Mouse (Mus musculus) hindbrain, embryonic 10.5 days (tissue): ENCODE data around the gene Spryd7. TPM values are rescaled to one million over a fixed set of nuclear protein-coding genes. Genes with fewer than 3 reads are reported as not detected.
A peak's percentile ranks its signal among the peaks of the same experiment; 100 is the strongest.
"Not testable (repeated sequence)": the region's sequence is repeated elsewhere in the genome, so short reads cannot be mapped to it uniquely, and the experiment has no call there.

Experiments
- DNase-seq: peaks from one replicate; pipeline ENCODE4 v3.0.0-alpha.2; 2017; ENCODE audit warnings: low spot score
- H3K27ac ChIP-seq: fragments of 300-500 bp; sonication (generic); 2 replicates; pipeline ENCODE4 v1.5.1; 2016; ENCODE audit warnings: mild to moderate bottlenecking, moderate library complexity
- H3K27me3 ChIP-seq: fragments of 300-500 bp; sonication (generic); 2 replicates; pipeline ENCODE4 v1.6.1; 2016; ENCODE audit warnings: mild to moderate bottlenecking; ENCODE audit not compliant: poor library complexity, insufficient read depth, severe bottlenecking
- H3K36me3 ChIP-seq: fragments of 300-500 bp; sonication (generic); 2 replicates; pipeline ENCODE4 v1.6.1; 2016; ENCODE audit warnings: mild to moderate bottlenecking, moderate library complexity
- H3K4me1 ChIP-seq: fragments of 300-500 bp; sonication (generic); replicated peaks from 2 replicates; pipeline ENCODE4 v1.6.1; 2016; ENCODE audit warnings: mild to moderate bottlenecking
- H3K4me3 ChIP-seq: fragments of 300-500 bp; sonication (generic); 2 replicates; pipeline ENCODE4 v1.5.1; 2016; ENCODE audit warnings: mild to moderate bottlenecking, moderate library complexity
- H3K9me3 ChIP-seq: fragments of 300-500 bp; sonication (generic); 2 replicates; pipeline ENCODE4 v1.6.1; 2016; ENCODE audit warnings: mild to moderate bottlenecking, moderate library complexity
- WGBS: fragments of 180-500 bp; shearing (Covaris S2); methylation state at CpG from one replicate; pipeline ENCODE4 v1.1.7; 2016; 5-methylcytosine and 5-hydroxymethylcytosine counted together
- polyA plus RNA-seq: library from polyadenylated mRNA; unstranded; fragments of >200 nt; fragmentation: Nextera tagmentation; extraction: Ambion mirVana; gene quantifications from 2 replicates; pipeline ENCODE4 v1.2.1, GENCODE M21; 2016

The Spryd7 gene
- polyA plus RNA-seq, 1 experiment from 2014 or later = 13.7 TPM

GRCm38 (mm10) chr14:61572131-61572530 is 15.4 kb upstream of the Spryd7 start:
- WGBS = 72% methylated on average over 2 of the region's 2 CpGs

GRCm38 (mm10) chr14:61571366-61571765 is 14.7 kb upstream of the Spryd7 start:
- Histone ChIP-seq H3K9me3 (no peaks in the 10 kb centered on the region), H3K4me3 (no peak overlapping the region), H3K27ac (no peak overlapping the region), H3K36me3 (no peaks in the 10 kb centered on the region), H3K4me1 (no peaks in the 10 kb centered on the region), H3K27me3 (no peaks in the 10 kb centered on the region)
- WGBS = 19% methylated on average over 4 of the region's 4 CpGs
- DNase-seq = peak; percentile 81

More at GRCm38 (mm10) chr14:61572131-61572530, 15.4 kb upstream of the Spryd7 start:
- no peaks in the 10 kb centered on the region for H3K4me1 ChIP-seq
- H3K36me3 ChIP-seq = no peaks in the 10 kb centered on the region
- DNase-seq = no peak
- H3K27me3 ChIP-seq = no peaks in the 10 kb centered on the region
- H3K27ac ChIP-seq = no peak overlapping the region
- no peak overlapping the region for H3K4me3 ChIP-seq
- no peaks in the 10 kb centered on the region for H3K9me3 ChIP-seq

- Histone ChIP-seq H3K36me3 (no peaks in the 10 kb centered on the region), H3K9me3 (no peaks in the 10 kb centered on the region), H3K4me3 (no peak overlapping the region), H3K27ac (no peak overlapping the region), H3K4me1 (no peaks in the 10 kb centered on the region), H3K27me3 (no peaks in the 10 kb centered on the region)
- 71% methylated on average over 2 of the region's 2 CpGs for WGBS
- DNase-seq = no peak
These were observed 12.7 kb upstream of the Spryd7 start for GRCm38 (mm10) chr14:61569344-61569743.

- not testable (repeated sequence) for H3K27me3 ChIP-seq, H3K4me1 ChIP-seq, DNase-seq, H3K9me3 ChIP-seq, H3K4me3 ChIP-seq, H3K27ac ChIP-seq, H3K36me3 ChIP-seq
- 96% methylated on average over 4 of the region's 4 CpGs for WGBS
These were observed 9.5 kb upstream of the Spryd7 start for GRCm38 (mm10) chr14:61566211-61566610.

GRCm38 (mm10) chr14:61559856-61560255 is 3.2 kb upstream of the Spryd7 start:
- no peaks in the 10 kb centered on the region for H3K36me3 ChIP-seq
- DNase-seq = no peak
- 69% methylated on average over 3 of the region's 3 CpGs for WGBS
- peaks cover 18% of the 10 kb centered on the region for H3K4me1 ChIP-seq
- H3K27me3 ChIP-seq = peaks cover 14% of the 10 kb centered on the region
- H3K9me3 ChIP-seq = no peaks in the 10 kb centered on the region
- no peak overlapping the region for H3K4me3 ChIP-seq
- H3K27ac ChIP-seq = no peak overlapping the region

- no peak for DNase-seq
- peaks cover 14% of the 10 kb centered on the region for H3K27me3 ChIP-seq
- H3K36me3 ChIP-seq = no peaks in the 10 kb centered on the region
- 91% methylated on average over 6 of the region's 6 CpGs for WGBS
- H3K9me3 ChIP-seq = no peaks in the 10 kb centered on the region
- H3K4me3 ChIP-seq = no peak overlapping the region
- peaks cover 18% of the 10 kb centered on the region for H3K4me1 ChIP-seq
- H3K27ac ChIP-seq = no peak overlapping the region
These were observed 2.2 kb upstream of the Spryd7 start for GRCm38 (mm10) chr14:61558901-61559300.

- Histone ChIP-seq H3K9me3 (no peaks in the 10 kb centered on the region), H3K36me3 (no peaks in the 10 kb centered on the region), H3K4me1 (peaks cover 18% of the 10 kb centered on the region), H3K4me3 (peak overlapping the region; percentile 72), H3K27ac (peak overlapping the region; percentile 90), H3K27me3 (peaks cover 14% of the 10 kb centered on the region)
- 11% methylated on average over 6 of the region's 6 CpGs for WGBS
- DNase-seq = no peak
These were observed 776 bp downstream of the Spryd7 start for GRCm38 (mm10) chr14:61555931-61556288.

GRCm38 (mm10) chr14:61548614-61549013 is 8.1 kb downstream of the Spryd7 start:
- Histone ChIP-seq H3K27ac (no peak overlapping the region), H3K4me1 (no peaks in the 10 kb centered on the region), H3K9me3 (no peaks in the 10 kb centered on the region), H3K27me3 (no peaks in the 10 kb centered on the region), H3K4me3 (no peak overlapping the region), H3K36me3 (peaks cover 11% of the 10 kb centered on the region; the same call in 1 of the 2 replicates)
- DNase-seq = no peak
- 89% methylated on average over 1 of the region's 1 CpGs for WGBS

- H3K36me3 ChIP-seq = peaks cover 17% of the 10 kb centered on the region
- WGBS = 87% methylated on average over 11 of the region's 11 CpGs
- not testable (repeated sequence) for H3K27ac ChIP-seq, DNase-seq, H3K27me3 ChIP-seq, H3K9me3 ChIP-seq, H3K4me1 ChIP-seq, H3K4me3 ChIP-seq
These were observed 18.9 kb downstream of the Spryd7 start for GRCm38 (mm10) chr14:61537772-61538171.

GRCm38 (mm10) chr14:61536631-61537264 is 19.9 kb downstream of the Spryd7 start:
- no peaks in the 10 kb centered on the region for H3K4me1 ChIP-seq
- WGBS = 91% methylated on average over 5 of the region's 5 CpGs
- H3K27ac ChIP-seq = no peak overlapping the region
- no peak overlapping the region for H3K4me3 ChIP-seq
- no peaks in the 10 kb centered on the region for H3K27me3 ChIP-seq
- DNase-seq = no peak
- no peaks in the 10 kb centered on the region for H3K9me3 ChIP-seq
- peaks cover 17% of the 10 kb centered on the region for H3K36me3 ChIP-seq

- Histone ChIP-seq H3K27me3 (no peaks in the 10 kb centered on the region), H3K36me3 (peaks cover 17% of the 10 kb centered on the region), H3K9me3 (no peaks in the 10 kb centered on the region), H3K4me3 (no peak overlapping the region), H3K27ac (no peak overlapping the region), H3K4me1 (no peaks in the 10 kb centered on the region)
- WGBS = 89% methylated on average over 3 of the region's 3 CpGs
- no peak for DNase-seq
These were observed 20.9 kb downstream of the Spryd7 start for GRCm38 (mm10) chr14:61535811-61536210.

GRCm38 (mm10) chr14:61530966-61531365 is 25.7 kb downstream of the Spryd7 start:
- Histone ChIP-seq H3K4me1 (no peaks in the 10 kb centered on the region), H3K27ac (no peak overlapping the region), H3K27me3 (no peaks in the 10 kb centered on the region), H3K4me3 (no peak overlapping the region), H3K36me3 (peaks cover 12% of the 10 kb centered on the region), H3K9me3 (no peaks in the 10 kb centered on the region)
- no peak for DNase-seq

GRCm38 (mm10) chr14:61530396-61530795 is 26.3 kb downstream of the Spryd7 start:
- no peak for DNase-seq
- no peak overlapping the region for H3K4me3 ChIP-seq
- 90% methylated on average over 2 of the region's 2 CpGs for WGBS
- no peak overlapping the region for H3K27ac ChIP-seq
- H3K4me1 ChIP-seq = no peaks in the 10 kb centered on the region
- no peaks in the 10 kb centered on the region for H3K27me3 ChIP-seq
- peaks cover 7% of the 10 kb centered on the region for H3K36me3 ChIP-seq
- no peaks in the 10 kb centered on the region for H3K9me3 ChIP-seq

GRCm38 (mm10) chr14:61529533-61529932 is 27.2 kb downstream of the Spryd7 start:
- Histone ChIP-seq H3K36me3 (no peaks in the 10 kb centered on the region), H3K9me3 (no peaks in the 10 kb centered on the region), H3K4me1 (no peaks in the 10 kb centered on the region), H3K27ac (no peak overlapping the region), H3K27me3 (no peaks in the 10 kb centered on the region), H3K4me3 (no peak overlapping the region)
- no peak for DNase-seq
- WGBS = 85% methylated on average over 7 of the region's 7 CpGs
